Mouse (Mus musculus) heart, postnatal 10 days (tissue): ENCODE data around the gene Psenen. TPM values are rescaled to one million over a fixed set of nuclear protein-coding genes. Genes with fewer than 3 reads are reported as not detected.
A peak's percentile ranks its signal among the peaks of the same experiment; 100 is the strongest.

Experiments
- DNase-seq, 2 experiments: peaks; one replicate each; pipeline ENCODE4 v3.0.0; 2021
- intact Hi-C: fragments of 180-260 bp; cut with DNase I; formaldehyde crosslinking; loops from one replicate; pipeline ENCODE4 v1.15.1; 2025
- microRNA-seq, 2 experiments: library from miRNA; unstranded; fragments of <30 nt; microRNA quantifications; one replicate each; pipeline ENCODE4 v1.2.0; 2022
- total RNA-seq, 2 experiments: library from RNA; stranded (reverse); gene quantifications; 2 replicates each; pipeline ENCODE4 v1.2.3; 2021

Gene Psenen
- total RNA-seq, 2 experiments from 2014 or later: 78.2 to 80.1 TPM

DNA sequence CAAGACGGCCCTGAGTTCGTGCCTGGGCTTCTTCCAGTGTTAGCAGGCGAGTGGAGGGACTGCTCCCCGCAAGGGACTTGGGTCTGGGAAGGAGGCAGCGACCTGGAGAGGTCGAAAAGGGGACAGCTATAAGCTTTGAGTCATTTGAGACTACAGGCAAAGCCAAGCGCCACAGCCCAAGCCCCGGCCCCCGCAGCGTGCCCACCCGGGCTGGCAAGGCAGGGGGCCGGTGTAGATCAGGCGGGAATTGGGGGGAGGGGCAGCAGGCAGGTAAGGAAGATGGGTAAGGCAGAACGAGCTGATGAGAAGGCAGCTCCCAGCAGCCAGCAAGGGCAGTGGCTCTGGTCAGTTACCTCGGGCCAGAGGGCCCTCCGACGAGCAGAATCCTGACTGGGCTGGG lies 37.0 kb downstream of the Psenen start:
- intact Hi-C loops: no loop called here
- no peak for DNase-seq

DNA sequence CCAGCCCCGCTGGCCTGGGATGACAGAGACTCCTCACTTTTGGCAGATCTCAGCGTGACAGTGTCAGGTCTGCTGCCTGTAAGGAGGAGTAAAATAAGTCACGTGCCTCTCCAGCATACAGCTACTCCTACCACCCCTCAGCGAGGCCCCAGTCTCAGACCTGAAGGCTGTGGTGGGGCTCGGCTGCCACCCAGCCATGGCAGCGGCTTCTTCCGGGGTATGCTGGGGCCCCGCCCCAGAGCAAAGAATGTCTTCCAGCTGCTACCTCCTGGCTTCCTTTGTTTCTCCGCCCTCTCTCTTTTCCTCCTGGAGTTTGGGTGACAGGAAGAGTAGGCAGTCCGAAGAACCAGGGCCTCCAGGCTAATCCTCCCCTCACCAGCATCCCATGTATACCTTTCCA lies 37.5 kb downstream of the Psenen start:
- intact Hi-C loops: no loop called here

DNA sequence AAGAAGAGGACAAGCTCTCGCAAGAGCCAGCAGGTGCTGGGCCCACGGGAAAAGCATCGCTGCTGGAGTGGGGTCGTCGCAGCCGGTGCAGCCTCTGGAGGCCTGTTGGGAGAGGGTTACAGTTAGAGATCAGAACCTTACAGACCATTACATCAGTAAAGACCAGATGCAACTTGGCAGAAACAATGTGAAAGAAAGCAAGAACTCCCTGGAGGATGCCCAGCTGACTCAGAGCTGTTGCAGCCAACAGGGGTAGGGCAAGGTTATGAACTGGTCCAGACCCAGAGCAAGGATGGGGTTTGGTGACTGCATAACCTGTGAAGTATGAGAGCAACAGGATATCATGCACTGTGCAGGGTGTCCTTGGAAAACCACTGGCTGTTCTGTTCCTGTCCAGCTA lies 38.9 kb downstream of the Psenen start:
- peak in 1 of 2 experiments; percentile 28 for DNase-seq
- intact Hi-C loops: no loop called here

More for the DNA sequence above, 37.5 kb downstream of the Psenen start:
- DNase-seq: no peak

DNA sequence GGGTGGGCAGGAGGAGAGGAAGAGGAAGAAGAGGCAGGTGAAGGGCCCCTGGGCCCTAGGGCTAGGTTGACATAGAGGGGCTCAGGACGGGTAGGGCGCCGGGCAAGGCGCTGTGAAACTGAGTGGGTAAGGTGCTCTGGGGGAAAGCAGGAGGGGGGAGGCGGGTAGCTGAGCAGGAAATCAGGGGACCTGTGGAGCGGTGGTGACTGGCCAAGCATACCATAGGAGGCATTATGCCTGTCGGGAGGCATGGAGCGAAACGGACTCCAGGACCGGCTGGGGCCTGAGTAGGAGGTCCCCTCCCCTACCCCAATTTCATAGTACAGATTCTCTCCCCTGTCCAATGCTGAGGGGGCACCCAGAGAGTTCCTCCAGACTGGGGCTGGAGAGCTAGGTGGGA lies 40.6 kb downstream of the Psenen start:
- intact Hi-C loops: no loop called here
- DNase-seq: no peak

DNA sequence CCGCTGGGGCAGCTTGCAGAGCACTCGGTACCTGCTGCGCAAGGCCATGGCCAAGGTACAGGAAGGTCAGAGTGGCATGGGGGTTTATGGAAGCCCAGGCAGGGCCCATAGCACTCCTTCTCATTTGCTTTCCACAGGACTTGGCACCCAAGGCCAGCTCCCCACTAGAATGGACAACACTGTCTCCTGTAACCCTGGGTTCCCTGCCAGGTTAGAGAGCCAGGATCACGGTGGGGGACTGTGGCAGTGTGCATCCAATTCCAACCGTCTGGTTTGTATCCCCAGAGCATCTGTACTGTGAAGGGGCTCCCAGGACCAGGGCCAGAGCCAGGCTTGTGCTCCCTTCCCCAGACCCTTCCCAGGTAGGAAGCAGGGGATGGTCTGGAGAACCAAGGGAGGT lies 42.6 kb downstream of the Psenen start:
- intact Hi-C loops: no loop called here
- no peak for DNase-seq

DNA sequence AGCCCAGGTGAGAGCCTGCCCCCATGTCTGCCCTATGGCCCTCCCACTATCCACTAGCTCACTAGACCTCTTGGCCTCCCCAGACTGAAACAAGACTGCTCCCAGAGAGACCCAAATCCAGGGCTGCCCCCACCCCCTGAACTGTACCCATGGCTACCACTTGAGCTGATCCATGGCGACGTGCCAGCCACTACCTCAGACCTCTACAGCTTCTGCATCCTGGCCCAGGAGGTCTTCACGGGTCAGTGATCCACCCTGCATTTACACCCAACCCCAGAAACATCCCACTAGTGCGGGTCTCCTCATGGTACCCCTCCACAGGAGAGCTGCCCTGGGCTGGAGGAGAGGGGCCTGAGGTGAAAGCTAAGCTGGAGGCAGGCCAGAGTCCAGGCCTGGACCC lies 43.0 kb downstream of the Psenen start:
- intact Hi-C loops: no loop called here

DNA sequence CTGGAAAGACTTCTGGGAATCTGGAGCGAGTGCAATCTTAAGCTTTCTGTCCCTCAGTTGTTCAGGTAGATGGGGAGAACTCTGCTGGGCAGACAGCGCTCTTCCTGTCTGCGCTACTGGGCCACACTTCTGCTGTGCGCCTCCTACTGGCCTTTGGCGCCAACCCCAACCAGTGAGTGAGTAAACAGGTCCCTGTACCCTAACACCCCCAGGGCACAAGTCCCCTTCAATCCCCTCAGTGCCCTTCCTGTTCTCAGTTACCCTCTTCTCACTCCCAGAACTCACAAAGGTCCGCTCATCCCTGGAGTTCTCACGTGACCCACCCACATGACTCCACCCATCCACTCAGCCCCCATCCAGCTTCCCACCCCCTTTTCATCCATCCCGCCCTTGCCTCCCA lies 45.1 kb downstream of the Psenen start:
- DNase-seq: no peak
- intact Hi-C loops: no loop called here

More for the DNA sequence above, 43.0 kb downstream of the Psenen start:
- DNase-seq: no peak

DNA sequence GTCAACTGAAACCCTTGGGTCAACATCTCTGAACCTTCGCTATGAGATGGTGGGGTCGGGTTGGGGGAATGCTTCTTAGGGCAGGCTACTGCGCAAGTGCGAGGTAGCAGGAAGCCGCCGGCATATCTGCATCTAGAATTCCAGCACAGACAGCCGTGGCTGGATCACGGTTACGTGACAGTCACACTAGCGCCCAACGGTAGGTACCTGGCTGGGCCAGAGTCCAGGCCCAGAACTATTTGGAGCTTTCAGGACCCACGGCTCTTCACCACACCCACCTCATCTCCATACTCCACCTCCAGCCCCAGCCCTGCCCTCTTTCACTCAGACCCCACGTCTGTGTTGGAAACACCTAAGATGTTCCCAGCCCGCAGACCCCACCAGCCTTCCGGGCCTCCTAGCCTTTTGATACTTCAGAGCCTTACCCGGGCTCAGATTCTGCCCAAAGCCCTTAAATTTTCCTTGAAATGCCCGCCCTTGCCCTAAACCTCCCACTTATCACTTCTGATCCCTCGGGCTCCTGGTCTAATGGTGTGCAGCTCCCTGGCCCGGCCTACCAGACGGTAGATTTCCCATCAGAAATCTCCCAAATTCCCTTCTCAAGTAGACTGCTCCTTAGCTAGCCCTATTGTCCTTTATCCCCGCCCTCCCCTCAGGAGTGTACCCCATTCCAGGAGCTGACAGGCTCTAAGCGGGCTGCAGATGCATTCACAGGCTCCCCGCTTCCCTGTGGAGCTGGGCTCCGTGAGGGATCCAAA lies 48.2 kb downstream of the Psenen start:
- DNase-seq: no peak
- intact Hi-C loops: no loop called here

Small RNA genes lying within 50 kb of the gene (microRNA-seq; reads per million reads assigned to microRNA genes)
- gene Gm38670: 0.95 to 2.8 reads per million in 2 experiments
- 0 reads per million in 2 experiments for gene Mir3569

Other genes starting within 250 kb of the Psenen start
- gene Syne4, start 248.8 kb downstream of the Psenen start, total RNA-seq: under 1 TPM; 0.86 to 0.87 TPM
- gene E130208F15Rik, start 241.9 kb downstream of the Psenen start, total RNA-seq: 1 to 10 TPM in 1 of 2 experiments, under 1 TPM in 1; 0.87 to 1.0 TPM
- gene Sdhaf1, start 239.7 kb downstream of the Psenen start, total RNA-seq: 10 to 100 TPM; 15.1 to 15.8 TPM
- 1 to 10 TPM; 1.7 TPM for gene Lrfn3, start 200.9 kb downstream of the Psenen start, total RNA-seq
- 10 to 100 TPM; 12.9 to 16.5 TPM for gene Tyrobp, start 149.9 kb downstream of the Psenen start, total RNA-seq
- gene Hcst, start 143.8 kb downstream of the Psenen start, total RNA-seq: 1 to 10 TPM in 1 of 2 experiments, under 1 TPM in 1; 0.92 to 1.8 TPM
- under 1 TPM; 0.29 to 0.45 TPM for gene Nfkbid, start 141.9 kb downstream of the Psenen start, total RNA-seq
- gene Aplp1, start 118.1 kb downstream of the Psenen start, total RNA-seq: 1 to 10 TPM; 4.1 to 6.2 TPM
- under 1 TPM; 0.07 to 0.17 TPM for gene Kirrel2, start 105.9 kb downstream of the Psenen start, total RNA-seq
- gene Nphs1, start 105.3 kb downstream of the Psenen start, total RNA-seq: not detected
- not detected for gene Prodh2, start 70.0 kb downstream of the Psenen start, total RNA-seq
- 1 to 10 TPM; 3.7 to 3.9 TPM for gene Arhgap33, start 28.6 kb downstream of the Psenen start, total RNA-seq
- 100 to 1,000 TPM; 391 to 393 TPM for gene Hspb6, start 11.4 kb downstream of the Psenen start, total RNA-seq
- 1 to 10 TPM; 2.7 to 4.8 TPM for gene Proser3, start 11.3 kb downstream of the Psenen start, total RNA-seq
- 10 to 100 TPM; 15.0 to 23.6 TPM for gene Lin37, start 3.8 kb downstream of the Psenen start, total RNA-seq
- 10 to 100 TPM; 67.4 to 78.2 TPM for gene U2af1l4, start 326 bp downstream of the Psenen start, total RNA-seq
- 1 to 10 TPM; 1.7 to 1.8 TPM for gene Gm49396, start 283 bp downstream of the Psenen start, total RNA-seq
- gene Igflr1, start 1.8 kb upstream of the Psenen start, total RNA-seq: 1 to 10 TPM; 1.6 to 2.0 TPM
- 10 to 100 TPM; 25.8 to 30.2 TPM for gene Kmt2b, start 25.1 kb upstream of the Psenen start, total RNA-seq
- gene Zbtb32, start 35.3 kb upstream of the Psenen start, total RNA-seq: not detected
- gene Upk1a, start 49.2 kb upstream of the Psenen start, total RNA-seq: under 1 TPM; 0.42 to 0.48 TPM
- 1,000 to 10,000 TPM; 4,137 to 4,381 TPM for gene Cox6b1, start 62.5 kb upstream of the Psenen start, total RNA-seq
- gene Etv2, start 72.2 kb upstream of the Psenen start, total RNA-seq: not detected
- gene Rbm42, start 86.7 kb upstream of the Psenen start, total RNA-seq: 10 to 100 TPM; 58.8 to 60.3 TPM
- gene Haus5, start 101.4 kb upstream of the Psenen start, total RNA-seq: 1 to 10 TPM; 6.7 to 7.7 TPM
- gene Pmis2, start 108.0 kb upstream of the Psenen start, total RNA-seq: under 1 TPM in 1 of 2 experiments, not detected in 1; 0.67 TPM
- not detected for gene 2200002J24Rik, start 135.3 kb upstream of the Psenen start, total RNA-seq
- gene Atp4a, start 148.6 kb upstream of the Psenen start, total RNA-seq: under 1 TPM in 1 of 2 experiments, not detected in 1; 0.12 TPM
- gene Tmem147, start 165.9 kb upstream of the Psenen start, total RNA-seq: 100 to 1,000 TPM; 229 to 244 TPM
- gene Gapdhs, start 180.1 kb upstream of the Psenen start, total RNA-seq: not detected
- 1 to 10 TPM; 4.5 to 4.8 TPM for gene Sbsn, start 187.8 kb upstream of the Psenen start, total RNA-seq
- 1 to 10 TPM; 5.8 to 8.1 TPM for gene Dmkn, start 200.1 kb upstream of the Psenen start, total RNA-seq
- gene Krtdap, start 224.3 kb upstream of the Psenen start, total RNA-seq: not detected